Comparison of ENCODE assay signal across 23 mouse cellular contexts in genomic region chr17:27976266-27976665, GRCm38 (mm10).
A peak's percentile ranks its signal among the peaks of the same experiment; 100 is the strongest.
DNase-seq lines count a peak whose midpoint lies in the region; ATAC-seq and TF ChIP-seq lines count a peak whose summit lies in the region.
"Had no signal": no experiment of that assay in that cellular context is flagged by ENCODE, and none has a peak within 500 bp of the region (broad histone marks: within the 10 kb centered on the region; RNA-seq: fewer than 3 reads in every experiment).

No protein-coding gene starts in this region.

- ATAC-seq in forebrain, embryonic 13.5 days: no peak
- ATAC-seq: activated CD4-positive, CD25-positive, alpha-beta regulatory T cell, adult 4 months; forebrain, embryonic 14.5 days; hindbrain, embryonic 16.5 days had no signal

- peaks cover 48% of the 10 kb centered on the region for H3K36me3 ChIP-seq in E14TG2a.4 (ENCODE audit: insufficient read depth, low read length)
- H3K36me3 ChIP-seq in forebrain, embryonic 13.5 days (ENCODE audit: poor library complexity, severe bottlenecking): peaks cover 46% of the 10 kb centered on the region

- WGBS in forebrain, embryonic 13.5 days: 95% methylated on average over 14 of the region's 14 CpGs

- H3K4me3 ChIP-seq in left cerebral cortex, adult 2 months: no peak overlapping the region
- 0 out of 2 replicates have a peak overlapping the region, but pooled peaks have one; percentile 26 for H3K4me3 ChIP-seq in E14TG2a.4 (replicated peaks; ENCODE audit: low read length)
- H3K4me3 ChIP-seq in forebrain, embryonic 13.5 days: no peak overlapping the region
- H3K4me3 ChIP-seq: embryonic facial prominence, embryonic 12.5 days; erythroblast, embryonic 14.5 days; limb, embryonic 13.5 days; liver, embryonic 13.5 days; midbrain, embryonic 12.5 days had no signal

- H3K27ac ChIP-seq in left cerebral cortex, adult 2 months: peak overlapping the region; percentile 51
- no peak overlapping the region for H3K27ac ChIP-seq in forebrain, embryonic 13.5 days
- H3K27ac ChIP-seq: embryonic facial prominence, embryonic 12.5 days; limb, embryonic 13.5 days; liver, embryonic 13.5 days; midbrain, embryonic 12.5 days had no signal

- H3K9ac ChIP-seq in forebrain, embryonic 13.5 days: no peak overlapping the region
- H3K9ac ChIP-seq: embryonic facial prominence, embryonic 12.5 days; limb, embryonic 13.5 days; liver, embryonic 13.5 days; lung, embryonic 14.5 days; midbrain, embryonic 12.5 days had no signal

- no peaks in the 10 kb centered on the region for H3K9me3 ChIP-seq in E14TG2a.4 (ENCODE audit: low read length)
- no peaks in the 10 kb centered on the region for H3K9me3 ChIP-seq in forebrain, embryonic 13.5 days (replicated peaks)
- H3K9me3 ChIP-seq: embryonic facial prominence, embryonic 12.5 days; limb, embryonic 13.5 days; liver, embryonic 13.5 days; midbrain, embryonic 12.5 days had no signal

- no peak for DNase-seq in left cerebral cortex, adult 2 months (ENCODE audit: extremely low spot score in 1 of 2, low spot score in 2 of 2)
- DNase-seq in left cerebral cortex, adult 9 months (ENCODE audit: low spot score in 2 of 2): no peak
- peak; percentile 45 for DNase-seq in adrenal gland, adult 8-10 months
- no peak for DNase-seq in right cerebral cortex, postnatal 10 days (ENCODE audit: low spot score in 2 of 2)
- no peak for DNase-seq in natural killer cell, adult 2 months (ENCODE audit: low spot score in 2 of 2)
- DNase-seq: cerebellum, adult 9-11 months; gastrocnemius, postnatal 14 days; kidney, adult 11 months; kidney, postnatal 25 days; liver, embryonic 13.5 days; lung, embryonic 14.5 days; lung, postnatal 4 days; thymus, postnatal 4 days had no signal

- H3K4me2 ChIP-seq in forebrain, embryonic 13.5 days: no peak overlapping the region
- H3K4me2 ChIP-seq: embryonic facial prominence, embryonic 12.5 days; limb, embryonic 13.5 days; liver, embryonic 13.5 days; lung, embryonic 14.5 days; midbrain, embryonic 12.5 days had no signal

- no peak for TF ChIP-seq CTCF in left cerebral cortex, adult 2 months (IDR thresholded peaks at IDR 0.05)
- no peak for TF ChIP-seq CTCF in E14TG2a.4 (conservative IDR thresholded peaks at IDR 0.05; ENCODE audit: low read length)

- peaks cover 66% of the 10 kb centered on the region for H3K4me1 ChIP-seq in E14TG2a.4 (replicated peaks; ENCODE audit: low read depth, low read length)
- H3K4me1 ChIP-seq in forebrain, embryonic 13.5 days: no peaks in the 10 kb centered on the region
- H3K4me1 ChIP-seq: embryonic facial prominence, embryonic 12.5 days; midbrain, embryonic 12.5 days had no signal

- no peaks in the 10 kb centered on the region for H3K27me3 ChIP-seq in E14TG2a.4 (ENCODE audit: insufficient read depth, low read length)
- H3K27me3 ChIP-seq in forebrain, embryonic 13.5 days: no peaks in the 10 kb centered on the region
- H3K27me3 ChIP-seq: CH12.LX; embryonic facial prominence, embryonic 12.5 days; limb, embryonic 13.5 days; liver, embryonic 13.5 days; midbrain, embryonic 12.5 days had no signal

- intact Hi-C loops in left cerebral cortex, adult 2 months (cut with DNase I): loop anchor here (5.0 kb wide), 1 partner anchor 69 kb away; the partner anchor contains the start of genes Anks1 and Taf11
